In genomic region chr19:60477788-60478187, GRCm38 (mm10) we compare ENCODE assay signal across 26 mouse cellular contexts. TPM values are rescaled to one million over a fixed set of nuclear protein-coding genes. Genes with fewer than 3 reads are reported as not detected.
A peak's percentile ranks its signal among the peaks of the same experiment; 100 is the strongest.
DNase-seq lines count a peak whose midpoint lies in the region; ATAC-seq lines count a peak whose summit lies in the region.
"Had no signal": no experiment of that assay in that cellular context is flagged by ENCODE, and none has a peak within 500 bp of the region (broad histone marks: within the 10 kb centered on the region; RNA-seq: fewer than 3 reads in every experiment).

No protein-coding gene starts in this region.

- no peaks in the 10 kb centered on the region for H3K9me3 ChIP-seq in intestine, embryonic 15.5 days
- H3K9me3 ChIP-seq: embryonic facial prominence, embryonic 10.5 days; embryonic facial prominence, embryonic 12.5 days; forebrain, embryonic 13.5 days; forebrain, embryonic 15.5 days; G1E had no signal

- ATAC-seq in intestine, embryonic 15.5 days, result no peak
- ATAC-seq: CD4-positive, CD25-positive, alpha-beta regulatory T cell, adult 4 months; forebrain, embryonic 13.5 days; forebrain, embryonic 15.5 days had no signal

- intact Hi-C loops in heart, postnatal 36 days (cut with DNase I), result no loop called here

- DNase-seq in heart, adult 11 months, result peak; percentile 17
- DNase-seq in heart, postnatal 36 days, result no peak
- DNase-seq in 416B (ENCODE audit: low read depth) (peak; percentile 30), NIH3T3 (ENCODE audit: low read depth) (peak; percentile 71)
- no peak for DNase-seq in ovary, postnatal 14 days (ENCODE audit: low spot score)
- no peak for DNase-seq in cerebellum, postnatal 36 days
- DNase-seq: adrenal gland, adult 8-10 months; adrenal gland, postnatal 14 days; adrenal gland, postnatal 36 days; cerebellum, adult 11 months; cerebellum, adult 18-20 months; cerebellum, adult 8-10 months; cerebellum, adult 9-11 months; cerebellum, postnatal 14 days; forebrain, postnatal 0 days had no signal

- 50% methylated on average over 2 of the region's 2 CpGs for WGBS in intestine, embryonic 15.5 days

- H3K4me1 ChIP-seq in intestine, embryonic 15.5 days (replicated peaks), result no peaks in the 10 kb centered on the region
- H3K4me1 ChIP-seq: embryonic facial prominence, embryonic 10.5 days; embryonic facial prominence, embryonic 12.5 days; forebrain, embryonic 13.5 days; forebrain, embryonic 15.5 days had no signal

- no peaks in the 10 kb centered on the region for H3K27me3 ChIP-seq in intestine, embryonic 15.5 days (replicated peaks)
- H3K27me3 ChIP-seq: CH12.LX; embryonic facial prominence, embryonic 12.5 days had no signal

- H3K36me3 ChIP-seq in intestine, embryonic 15.5 days, result no peaks in the 10 kb centered on the region
- H3K36me3 ChIP-seq: embryonic facial prominence, embryonic 10.5 days; embryonic facial prominence, embryonic 12.5 days; forebrain, embryonic 15.5 days; G1E had no signal

- no peak overlapping the region for H3K4me2 ChIP-seq in intestine, embryonic 15.5 days (replicated peaks)
- H3K4me2 ChIP-seq: embryonic facial prominence, embryonic 12.5 days; forebrain, embryonic 13.5 days; forebrain, embryonic 15.5 days had no signal

- H3K9ac ChIP-seq in intestine, embryonic 15.5 days, result no peak overlapping the region
- H3K9ac ChIP-seq: embryonic facial prominence, embryonic 12.5 days; forebrain, embryonic 13.5 days; forebrain, embryonic 15.5 days; forebrain, postnatal 0 days had no signal

- no peak overlapping the region for H3K4me3 ChIP-seq in intestine, embryonic 15.5 days (replicated peaks)
- H3K4me3 ChIP-seq: embryonic facial prominence, embryonic 10.5 days; embryonic facial prominence, embryonic 12.5 days; forebrain, embryonic 13.5 days; forebrain, embryonic 15.5 days had no signal

- no peak overlapping the region for H3K27ac ChIP-seq in intestine, embryonic 15.5 days
- H3K27ac ChIP-seq: embryonic facial prominence, embryonic 10.5 days; embryonic facial prominence, embryonic 12.5 days; forebrain, embryonic 13.5 days; forebrain, embryonic 15.5 days had no signal

RNA-seq across cellular contexts. Expression of gene Prlhr, which starts 9.7 kb away (rescaled TPM):
- not detected for total RNA-seq in heart, postnatal 36 days (2021)
- polyA plus RNA-seq in intestine, embryonic 15.5 days (2015; fragmentation: Nextera tagmentation; extraction: Ambion mirVana), result not detected in 2 replicates
- total RNA-seq: CH12.LX had no signal
- polyA plus RNA-seq: CD4-positive, CD25-positive, alpha-beta regulatory T cell, adult 4 months; cortical plate, adult 2 months; embryonic facial prominence, embryonic 10.5 days; embryonic facial prominence, embryonic 12.5 days; embryonic facial prominence, embryonic 14.5 days; forebrain, embryonic 11.5 days; forebrain, embryonic 13.5 days; forebrain, embryonic 15.5 days; G1E had no signal

Comparison
In these comparisons a context has a peak if more than half of its experiments do, and no peak if none do; other contexts are left out.
1. DNase-seq: peak in heart, adult 11 months (single experiment), 416B (single experiment) and NIH3T3 (single experiment); none in heart, postnatal 36 days (0 of 2), ovary, postnatal 14 days (single experiment) and cerebellum, postnatal 36 days (0 of 2).